Mouse (Mus musculus): ENCODE measurements at regions not wholly inside any gene's neighbourhood (a gene's known extent, or its start where the extent isn't known, plus 50 kb on each side); places are given as distances from the start of the nearest gene placed in this dataset.
A peak's percentile ranks its signal among the peaks of the same experiment; 100 is the strongest.

DNA sequence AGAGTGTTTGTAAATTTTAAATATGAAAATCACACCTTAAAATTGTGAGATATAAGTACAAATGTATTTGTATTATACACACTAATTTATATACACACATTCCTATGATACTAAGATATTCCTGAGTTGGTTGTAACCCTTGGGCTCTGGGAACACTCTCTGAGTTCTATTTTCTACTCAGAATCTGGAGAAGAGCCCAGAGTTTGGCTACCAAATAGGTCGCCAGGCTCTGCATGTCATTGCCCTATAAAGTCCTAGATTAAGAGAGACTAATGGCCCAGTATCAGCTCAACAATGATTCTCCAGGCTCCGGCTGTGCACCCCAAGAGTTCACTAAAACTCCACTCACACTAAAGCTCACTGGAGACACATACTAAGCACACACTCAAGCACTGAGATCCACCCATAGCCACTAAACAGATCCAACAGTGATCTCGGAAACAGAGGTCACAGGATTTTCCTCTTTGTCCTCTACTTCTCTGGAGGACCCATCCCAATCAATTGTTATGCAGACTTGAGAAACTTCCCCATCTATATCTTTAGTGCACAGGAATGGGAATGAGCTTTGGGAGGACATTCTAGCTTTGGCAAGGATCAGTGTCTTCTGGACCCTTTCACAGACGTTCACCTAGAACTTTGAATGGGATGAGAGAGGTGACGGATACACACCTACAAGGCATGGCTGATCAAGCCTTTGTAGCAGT lies 238.1 kb upstream of the Nr2f2 start:
- Histone ChIP-seq H3K4me3 (replicated peaks; ENCODE audit: low read length) (no peak overlapping the region), H3K9ac (ENCODE audit: low read depth, low read length, severe bottlenecking) (no peak overlapping the region), H3K27me3 (ENCODE audit: control insufficient read depth, insufficient read depth, low read length) (no peaks in the 10 kb centered on the region), H3K27ac (replicated peaks; ENCODE audit: low read depth, low read length) (no peak overlapping the region), H3K9me3 (ENCODE audit: control insufficient read depth, low read length) (no peaks in the 10 kb centered on the region), H3K4me1 (ENCODE audit: control insufficient read depth, insufficient read depth, low read length) (no peaks in the 10 kb centered on the region), H3K36me3 (ENCODE audit: control insufficient read depth, insufficient read depth, low read length) (no peaks in the 10 kb centered on the region), H3K4me2 (replicated peaks; ENCODE audit: low read depth, low read length, severe bottlenecking) (no peak overlapping the region)
- ATAC-seq (ENCODE audit: low FRiP score, low read depth) (no peak), DNase-seq (ENCODE audit: low spot score) (no peak)
- no peak for TF ChIP-seq POLR2A (IDR thresholded peaks at IDR 0.05; ENCODE audit: borderline replicate concordance, extremely low read depth, insufficient read depth, insufficient read length)
- WGBS, result 87% methylated on average over 5 of the region's 5 CpGs

DNA sequence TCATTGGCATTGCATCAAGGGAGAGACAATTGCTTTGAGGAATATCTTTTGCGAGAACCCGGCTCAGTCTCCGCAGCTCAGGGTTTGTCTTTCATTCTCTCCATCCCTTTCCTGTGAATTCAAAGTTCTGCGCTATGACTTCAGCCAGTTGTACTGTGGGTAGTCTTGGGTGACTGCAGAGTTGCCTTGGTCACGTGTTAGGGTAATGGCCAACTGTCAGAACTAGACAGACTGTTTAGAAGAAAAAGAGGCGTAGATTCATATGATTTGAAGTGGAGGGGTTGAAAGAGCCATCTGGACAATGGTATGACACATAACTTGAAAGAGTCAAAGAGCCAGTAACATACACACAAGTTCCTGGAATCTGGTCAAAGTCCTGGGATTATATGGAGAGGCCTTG lies 226.5 kb upstream of the Nr2f2 start:
- no peaks in the 10 kb centered on the region for H3K9me3 ChIP-seq (ENCODE audit: control insufficient read depth, low read length)
- no peaks in the 10 kb centered on the region for H3K27me3 ChIP-seq (ENCODE audit: control insufficient read depth, insufficient read depth, low read length)
- no peak for DNase-seq (ENCODE audit: low spot score)
- WGBS, result 85% methylated on average over 6 of the region's 6 CpGs
- no peak overlapping the region for H3K4me2 ChIP-seq (replicated peaks; ENCODE audit: low read depth, low read length, severe bottlenecking)
- no peaks in the 10 kb centered on the region for H3K36me3 ChIP-seq (ENCODE audit: control insufficient read depth, insufficient read depth, low read length)
- no peaks in the 10 kb centered on the region; the same call in 1 of the 2 replicates for H3K4me1 ChIP-seq (ENCODE audit: control insufficient read depth, insufficient read depth, low read length)
- H3K9ac ChIP-seq (ENCODE audit: low read depth, low read length, severe bottlenecking), result no peak overlapping the region
- no peak for ATAC-seq (ENCODE audit: low FRiP score, low read depth)
- H3K27ac ChIP-seq (replicated peaks; ENCODE audit: low read depth, low read length), result no peak overlapping the region
- no peak overlapping the region for H3K4me3 ChIP-seq (replicated peaks; ENCODE audit: low read length)
- no peak for TF ChIP-seq POLR2A (IDR thresholded peaks at IDR 0.05; ENCODE audit: borderline replicate concordance, extremely low read depth, insufficient read depth, insufficient read length)

DNA sequence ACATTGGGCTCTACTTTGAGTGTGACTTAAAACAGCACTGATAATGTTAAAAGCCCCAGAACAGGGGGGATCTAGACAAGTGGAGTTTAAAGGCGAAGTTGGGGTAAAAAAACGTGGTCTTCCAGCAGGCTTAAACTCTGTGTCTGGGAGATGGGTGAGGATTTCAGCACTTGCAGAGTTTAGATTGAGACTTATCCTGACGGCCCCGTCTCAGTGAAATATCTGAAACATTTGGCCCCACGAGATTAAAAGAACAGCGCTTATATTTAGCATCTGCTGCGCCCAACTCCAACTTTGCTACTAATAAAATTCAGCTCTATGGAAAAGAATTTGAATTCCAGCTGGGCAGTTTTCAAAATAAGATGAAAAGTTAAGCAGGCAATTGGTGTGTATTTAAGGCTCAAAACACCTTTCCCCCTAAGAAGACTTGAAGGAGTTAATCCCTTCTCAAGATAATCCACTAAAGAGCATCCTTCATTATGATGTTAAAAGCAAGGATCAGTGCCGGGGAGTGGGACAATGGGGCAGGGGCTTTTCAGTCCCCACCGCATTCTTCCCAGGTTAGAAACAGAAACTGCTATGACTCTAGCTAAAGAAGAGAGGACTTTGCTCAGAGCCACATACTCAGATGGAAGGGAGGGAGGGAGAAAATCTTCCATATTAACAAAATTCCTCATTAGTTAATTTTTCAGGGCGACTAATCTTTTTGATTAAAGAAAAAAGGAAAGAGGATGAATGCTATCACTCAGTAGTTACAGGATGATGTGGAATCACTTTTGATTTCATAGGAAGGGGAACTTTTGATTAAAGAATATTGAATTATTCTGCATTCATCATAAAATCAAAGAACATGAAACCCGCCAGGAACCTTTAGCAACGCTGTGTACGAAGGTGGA lies 225.1 kb upstream of the Nr2f2 start:
- Histone ChIP-seq H3K4me1 (ENCODE audit: control insufficient read depth, insufficient read depth, low read length) (no peaks in the 10 kb centered on the region; the same call in 1 of the 2 replicates), H3K27me3 (ENCODE audit: control insufficient read depth, insufficient read depth, low read length) (no peaks in the 10 kb centered on the region), H3K4me2 (replicated peaks; ENCODE audit: low read depth, low read length, severe bottlenecking) (peak overlapping the region; percentile 8; the same call in 1 of the 2 replicates), H3K36me3 (ENCODE audit: control insufficient read depth, insufficient read depth, low read length) (no peaks in the 10 kb centered on the region), H3K9me3 (ENCODE audit: control insufficient read depth, low read length) (no peaks in the 10 kb centered on the region), H3K4me3 (replicated peaks; ENCODE audit: low read length) (no peak overlapping the region), H3K9ac (ENCODE audit: low read depth, low read length, severe bottlenecking) (no peak overlapping the region), H3K27ac (replicated peaks; ENCODE audit: low read depth, low read length) (no peak overlapping the region)
- no peak for ATAC-seq (ENCODE audit: low FRiP score, low read depth)
- DNase-seq (ENCODE audit: low spot score), result no peak
- 33% methylated on average over 13 of the region's 13 CpGs for WGBS
- TF ChIP-seq POLR2A (IDR thresholded peaks at IDR 0.05; ENCODE audit: borderline replicate concordance, extremely low read depth, insufficient read depth, insufficient read length), result no peak

DNA sequence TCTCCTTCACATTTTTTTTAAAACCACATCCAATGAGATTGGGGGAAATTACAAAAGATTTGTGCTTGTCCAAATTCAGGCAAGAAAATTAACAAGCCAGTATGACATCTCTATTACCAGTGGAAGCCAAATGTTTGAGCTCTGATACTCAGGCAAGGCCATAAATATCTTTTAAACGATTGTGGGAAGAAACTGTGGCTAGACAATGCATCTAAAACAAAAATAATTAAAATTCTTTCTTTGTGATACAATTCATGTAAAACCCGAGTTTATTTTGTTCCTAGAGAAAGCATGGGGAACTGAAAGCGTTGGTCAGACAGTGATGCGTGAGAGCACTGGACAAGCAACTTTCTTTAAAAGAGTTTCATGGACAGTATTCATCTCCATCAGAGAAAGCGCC lies 223.2 kb upstream of the Nr2f2 start:
- no peaks in the 10 kb centered on the region for H3K9me3 ChIP-seq (ENCODE audit: control insufficient read depth, low read length)
- no peaks in the 10 kb centered on the region for H3K27me3 ChIP-seq (ENCODE audit: control insufficient read depth, insufficient read depth, low read length)
- DNase-seq (ENCODE audit: low spot score), result no peak
- ATAC-seq (ENCODE audit: low FRiP score, low read depth), result no peak
- no peak overlapping the region for H3K4me3 ChIP-seq (replicated peaks; ENCODE audit: low read length)
- H3K4me2 ChIP-seq (replicated peaks; ENCODE audit: low read depth, low read length, severe bottlenecking), result no peak overlapping the region
- no peak overlapping the region for H3K27ac ChIP-seq (replicated peaks; ENCODE audit: low read depth, low read length)
- H3K9ac ChIP-seq (ENCODE audit: low read depth, low read length, severe bottlenecking), result no peak overlapping the region
- H3K4me1 ChIP-seq (ENCODE audit: control insufficient read depth, insufficient read depth, low read length), result no peaks in the 10 kb centered on the region; the same call in 1 of the 2 replicates
- H3K36me3 ChIP-seq (ENCODE audit: control insufficient read depth, insufficient read depth, low read length), result no peaks in the 10 kb centered on the region
- 67% methylated on average over 5 of the region's 5 CpGs for WGBS
- TF ChIP-seq POLR2A (IDR thresholded peaks at IDR 0.05; ENCODE audit: borderline replicate concordance, extremely low read depth, insufficient read depth, insufficient read length), result no peak

DNA sequence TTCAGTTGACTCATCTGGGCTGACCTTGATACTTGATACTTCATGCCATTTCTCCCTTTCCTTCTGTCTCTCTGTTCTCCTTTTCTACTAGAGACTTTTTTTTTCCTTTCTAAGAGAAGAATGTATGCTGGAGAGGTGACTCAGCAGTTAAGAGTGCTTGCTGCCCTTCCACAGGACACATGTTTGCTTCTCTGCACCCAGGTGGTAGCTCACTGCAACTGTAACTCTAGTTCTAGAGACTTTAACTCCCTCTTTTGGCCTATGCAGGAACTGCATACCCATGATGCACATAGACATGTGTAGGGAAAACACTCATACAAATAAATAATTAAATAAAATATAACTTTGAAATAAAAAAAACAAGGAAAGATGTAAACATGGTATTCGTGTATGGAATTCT lies 221.5 kb upstream of the Nr2f2 start:
- ATAC-seq (ENCODE audit: low FRiP score, low read depth), result no peak
- Histone ChIP-seq H3K36me3 (ENCODE audit: control insufficient read depth, insufficient read depth, low read length) (no peaks in the 10 kb centered on the region), H3K9me3 (ENCODE audit: control insufficient read depth, low read length) (no peaks in the 10 kb centered on the region), H3K4me1 (ENCODE audit: control insufficient read depth, insufficient read depth, low read length) (no peaks in the 10 kb centered on the region), H3K4me3 (replicated peaks; ENCODE audit: low read length) (no peak overlapping the region), H3K4me2 (replicated peaks; ENCODE audit: low read depth, low read length, severe bottlenecking) (no peak overlapping the region), H3K27me3 (ENCODE audit: control insufficient read depth, insufficient read depth, low read length) (no peaks in the 10 kb centered on the region), H3K27ac (replicated peaks; ENCODE audit: low read depth, low read length) (no peak overlapping the region), H3K9ac (ENCODE audit: low read depth, low read length, severe bottlenecking) (no peak overlapping the region)
- no peak for TF ChIP-seq POLR2A (IDR thresholded peaks at IDR 0.05; ENCODE audit: borderline replicate concordance, extremely low read depth, insufficient read depth, insufficient read length)
- 85% methylated on average over 1 of the region's 1 CpGs for WGBS
- no peak for DNase-seq (ENCODE audit: low spot score)

Data from limb, embryonic 14.5 days (tissue).